8 mouse cellular contexts compared by ENCODE assay signal in genomic region chr17:35029691-35030532, GRCm38 (mm10). TPM values are rescaled to one million over a fixed set of nuclear protein-coding genes. Genes with fewer than 3 reads are reported as not detected.
DNase-seq lines count a peak whose midpoint lies in the region; ATAC-seq and TF ChIP-seq lines count a peak whose summit lies in the region.

No protein-coding gene starts in this region.

- no peaks in the 10 kb centered on the region for H3K27me3 ChIP-seq in liver, adult 2 months (ENCODE audit: control insufficient read depth, insufficient read depth, low read length)

- peak; percentile 51 for TF ChIP-seq CTCF in left cerebral cortex, adult 2 months (IDR thresholded peaks at IDR 0.05)
- TF ChIP-seq CTCF in embryonic fibroblast, embryonic 13.5 days (IDR thresholded peaks at IDR 0.05; ENCODE audit: borderline replicate concordance, insufficient read depth, low read length): peak; percentile 80; the same call in 1 of the 2 replicates
- TF ChIP-seq CTCF in liver, adult 2 months (IDR thresholded peaks at IDR 0.05; ENCODE audit: low read depth, low read length): peak; percentile 82

- no peak for DNase-seq in left cerebral cortex, adult 2 months (ENCODE audit: extremely low spot score in 1 of 2, low spot score in 2 of 2)
- no peak for DNase-seq in left cerebral cortex, adult 18-20 months (ENCODE audit: low spot score in 2 of 2)
- DNase-seq in liver, adult 2 months (ENCODE audit: extremely low read depth, low read depth, low spot score): peak; percentile 33
- no peak for DNase-seq in left cerebral cortex, postnatal 10 days (ENCODE audit: extremely low spot score in 1 of 2, low spot score in 2 of 2)
- no peak for DNase-seq in yolk sac, embryonic 10.5 days (ENCODE audit: low spot score)
- no peak for DNase-seq in cerebellum, adult 9-10 months

- no peaks in the 10 kb centered on the region for H3K36me3 ChIP-seq in liver, adult 2 months (ENCODE audit: control insufficient read depth, insufficient read depth, low read length)

- no peak overlapping the region for H3K4me3 ChIP-seq in left cerebral cortex, adult 2 months
- H3K4me3 ChIP-seq in embryonic fibroblast, embryonic 13.5 days (ENCODE audit: insufficient read depth, low read length): no peak overlapping the region
- no peak overlapping the region for H3K4me3 ChIP-seq in liver, adult 2 months (ENCODE audit: insufficient read depth, low read depth, low read length)

- peak; percentile 76 for ATAC-seq in monocyte, adult 5-6 weeks (replicated peaks; ENCODE audit: insufficient number of reproducible peaks, low FRiP score, low TSS enrichment, poor library complexity, severe bottlenecking)

- no peak overlapping the region for H3K27ac ChIP-seq in left cerebral cortex, adult 2 months
- no peak overlapping the region for H3K27ac ChIP-seq in embryonic fibroblast, embryonic 13.5 days (ENCODE audit: insufficient read depth, low read length)
- no peak overlapping the region for H3K27ac ChIP-seq in liver, adult 2 months (replicated peaks; ENCODE audit: insufficient read depth, low read depth, low read length)

- intact Hi-C loops in left cerebral cortex, adult 2 months (cut with DNase I): loop anchor here (10.0 kb wide), 1 partner anchor 205 kb away; the partner anchor contains the start of genes Atp6v1g2 and Nfkbil1
- intact Hi-C loops in left cerebral cortex, postnatal 10 days (cut with DNase I): no loop called here

- H3K9ac ChIP-seq in liver, adult 2 months (ENCODE audit: low read depth, low read length): no peak overlapping the region

- 48% methylated on average over 19 of the region's 19 CpGs for WGBS in liver, adult 2 months

- H3K79me2 ChIP-seq in liver, adult 2 months (ENCODE audit: control insufficient read depth, insufficient read depth, low read length): no peaks in the 10 kb centered on the region

- TF ChIP-seq POLR2A in embryonic fibroblast, embryonic 13.5 days (IDR thresholded peaks at IDR 0.05; ENCODE audit: low read depth, low read length): no peak
- no peak for TF ChIP-seq POLR2A in liver, adult 2 months (IDR thresholded peaks at IDR 0.05; ENCODE audit: extremely low read depth, insufficient read depth, low read length)

- H3K4me1 ChIP-seq in embryonic fibroblast, embryonic 13.5 days (ENCODE audit: control insufficient read depth, insufficient read depth, low read length): no peaks in the 10 kb centered on the region
- no peaks in the 10 kb centered on the region for H3K4me1 ChIP-seq in liver, adult 2 months (ENCODE audit: control insufficient read depth, insufficient read depth, low read length)

RNA-seq across cellular contexts. Expression of gene Sapcd1, which starts 2.1 kb away (rescaled TPM):
- total RNA-seq in left cerebral cortex, adult 2 months (2021): under 1 TPM in 1 of 2 experiments, not detected in 1; 0.59 TPM
- total RNA-seq in left cerebral cortex, adult 18-20 months (2021): not detected
- not detected in 2 replicates for polyA plus RNA-seq in embryonic fibroblast, embryonic 13.5 days (2011; ENCODE audit: insufficient read length, low read depth, missing spikeins)
- total RNA-seq in liver, adult 2 months (2014; rRNA removed): 0.54 TPM in 1 of 2 replicates, not detected in the other
- 0.66 TPM in 1 of 2 replicates, not detected in the other for polyA plus RNA-seq in liver, adult 2 months (2012; rRNA removed)
- 1.2 TPM in 1 of 3 replicates, not detected in the others for total RNA-seq in monocyte, adult 5-6 weeks (2017)
- total RNA-seq in left cerebral cortex, postnatal 10 days (2021): 1 to 10 TPM in 1 of 2 experiments, under 1 TPM in 1; 0.83 to 1.0 TPM

RNA-seq across cellular contexts. Expression of gene Vwa7, which starts 13.5 kb away (rescaled TPM):
- under 1 TPM; 0.40 to 0.43 TPM for total RNA-seq in left cerebral cortex, adult 2 months (2021)
- total RNA-seq in left cerebral cortex, adult 18-20 months (2021): under 1 TPM; 0.61 to 0.77 TPM
- 0.12 and 0.26 TPM in 2 replicates for polyA plus RNA-seq in embryonic fibroblast, embryonic 13.5 days (2011; ENCODE audit: insufficient read length, low read depth, missing spikeins)
- total RNA-seq in liver, adult 2 months (2014; rRNA removed): 0.07 and 0.09 TPM in 2 replicates
- polyA plus RNA-seq in liver, adult 2 months (2012; rRNA removed): 0.16 and 0.27 TPM in 2 replicates
- total RNA-seq in monocyte, adult 5-6 weeks (2017): not detected in 3 replicates
- under 1 TPM; 0.18 to 0.19 TPM for total RNA-seq in left cerebral cortex, postnatal 10 days (2021)

RNA-seq across cellular contexts. Expression of gene Msh5, which starts 16.6 kb away (rescaled TPM):
- under 1 TPM; 0.27 to 0.56 TPM for total RNA-seq in left cerebral cortex, adult 2 months (2021)
- total RNA-seq in left cerebral cortex, adult 18-20 months (2021): under 1 TPM; 0.65 to 0.68 TPM
- 1.2 and 2.8 TPM in 2 replicates for polyA plus RNA-seq in embryonic fibroblast, embryonic 13.5 days (2011; ENCODE audit: insufficient read length, low read depth, missing spikeins)
- total RNA-seq in liver, adult 2 months (2014; rRNA removed): 1.0 and 2.0 TPM in 2 replicates
- 1.1 and 3.9 TPM in 2 replicates for polyA plus RNA-seq in liver, adult 2 months (2012; rRNA removed)
- total RNA-seq in monocyte, adult 5-6 weeks (2017): 0.76 to 1.6 TPM in 2 of 3 replicates, not detected in the other
- under 1 TPM; 0.81 to 0.97 TPM for total RNA-seq in left cerebral cortex, postnatal 10 days (2021)

RNA-seq across cellular contexts. Expression of gene Clic1, which starts 19.9 kb away (rescaled TPM):
- 1 to 10 TPM; 7.4 to 8.3 TPM for total RNA-seq in left cerebral cortex, adult 2 months (2021)
- total RNA-seq in left cerebral cortex, adult 18-20 months (2021): 10 to 100 TPM in 1 of 2 experiments, 1 to 10 TPM in 1; 9.1 to 10.2 TPM
- polyA plus RNA-seq in embryonic fibroblast, embryonic 13.5 days (2011; ENCODE audit: insufficient read length, low read depth, missing spikeins): 266 and 360 TPM in 2 replicates
- 15.9 and 20.3 TPM in 2 replicates for total RNA-seq in liver, adult 2 months (2014; rRNA removed)
- polyA plus RNA-seq in liver, adult 2 months (2012; rRNA removed): 12.2 and 16.8 TPM in 2 replicates
- total RNA-seq in monocyte, adult 5-6 weeks (2017): 356 to 514 TPM (median 477 TPM) in 3 replicates
- total RNA-seq in left cerebral cortex, postnatal 10 days (2021): 10 to 100 TPM; 14.3 to 15.8 TPM

RNA-seq across cellular contexts. Expression of gene Ddah2, which starts 28.9 kb away (rescaled TPM):
- total RNA-seq in left cerebral cortex, adult 2 months (2021): 10 to 100 TPM; 10.1 to 11.0 TPM
- total RNA-seq in left cerebral cortex, adult 18-20 months (2021): 10 to 100 TPM in 1 of 2 experiments, 1 to 10 TPM in 1; 9.9 to 11.6 TPM
- 46.4 and 52.8 TPM in 2 replicates for polyA plus RNA-seq in embryonic fibroblast, embryonic 13.5 days (2011; ENCODE audit: insufficient read length, low read depth, missing spikeins)
- total RNA-seq in liver, adult 2 months (2014; rRNA removed): 3.0 and 3.6 TPM in 2 replicates
- polyA plus RNA-seq in liver, adult 2 months (2012; rRNA removed): 3.8 and 3.9 TPM in 2 replicates
- 1.1 TPM in 1 of 3 replicates, not detected in the others for total RNA-seq in monocyte, adult 5-6 weeks (2017)
- total RNA-seq in left cerebral cortex, postnatal 10 days (2021): 10 to 100 TPM; 26.3 to 31.1 TPM
